Mouse (Mus musculus): ENCODE results near the gene Plekhg1.

The Plekhg1 gene

GRCm38 (mm10) chr10:3997851-3998426 is 257.8 kb downstream of the Plekhg1 start:
- in situ Hi-C loops (cut with MseI, MboI), result no loop called here

DNA sequence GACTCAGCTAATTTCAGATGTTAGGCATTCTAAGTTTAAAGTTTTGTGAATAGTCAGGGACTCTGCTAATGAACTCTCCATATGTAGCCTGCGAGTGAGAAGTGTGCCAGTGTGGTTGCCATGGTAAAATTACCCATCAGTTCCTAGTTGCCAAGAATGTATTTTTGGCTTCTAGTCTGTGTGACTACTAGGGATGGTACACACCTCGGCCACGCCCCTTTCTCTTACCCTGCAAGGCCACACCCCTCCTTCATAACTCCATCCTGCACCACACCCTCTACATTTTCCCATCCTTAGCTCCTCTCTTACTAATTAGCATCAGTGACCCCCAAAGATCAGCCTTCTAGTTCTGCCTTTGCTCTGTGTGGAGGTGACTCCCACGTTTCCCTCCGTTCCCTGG is 262.5 kb downstream of the Plekhg1 start:
- in situ Hi-C loops (cut with MseI, MboI), result no loop called here

DNA sequence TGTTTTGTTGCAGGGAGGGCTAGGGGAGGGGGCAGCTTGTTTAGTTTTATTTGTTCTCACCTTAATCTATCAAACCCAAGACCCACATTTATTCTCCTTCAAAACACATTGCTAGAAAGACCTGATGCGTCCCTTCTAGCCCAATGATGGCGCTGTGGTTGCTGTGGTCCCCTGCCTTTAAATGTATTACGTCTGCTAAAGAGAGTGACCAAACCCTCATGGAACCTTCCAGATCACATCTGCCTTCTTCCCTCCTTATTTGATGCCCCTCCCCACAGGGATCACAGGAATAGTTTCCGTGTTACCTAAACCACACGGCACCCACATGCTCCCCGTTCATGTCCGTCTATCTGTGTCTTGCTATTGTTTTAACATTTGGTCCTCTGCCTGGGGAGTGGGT is 265.0 kb downstream of the Plekhg1 start:
- in situ Hi-C loops (cut with MseI, MboI), result no loop called here

GRCm38 (mm10) chr10:4006296-4007015 is 266.3 kb downstream of the Plekhg1 start:
- in situ Hi-C loops (cut with MseI, MboI), result no loop called here
